Mouse (Mus musculus) megakaryocyte, adult 5-6 weeks (primary cell): ENCODE data around the gene Pfdn4. TPM values are rescaled to one million over a fixed set of nuclear protein-coding genes. Genes with fewer than 3 reads are reported as not detected.

Source experiments
- ATAC-seq: 2 replicates; pipeline ENCODE4 v1.8.0; 2016; ENCODE audit warnings: mild to moderate bottlenecking, inconsistent platforms; ENCODE audit not compliant: poor library complexity, severe bottlenecking
- total RNA-seq, 2 experiments: library from RNA; stranded (forward) in 1 of 2; stranded (reverse) in 1 of 2; fragments of 153-499, 151-499 nt in 1 of 2; fragments of 221-1000, 200-1000 nt in 1 of 2; gene quantifications; 2 replicates each; pipeline versions ENCODE4 v1.2.3 to v1.2.4; 2015 to 2017

Gene Pfdn4
- total RNA-seq, 2 experiments from 2014 or later: 44.2 to 67.5 TPM

- no peak for ATAC-seq
These were observed 49.5 kb downstream of the Pfdn4 start for GRCm38 (mm10) chr2:170545745-170546144.

GRCm38 (mm10) chr2:170547526-170547925, 51.3 kb downstream of the Pfdn4 start:
- ATAC-seq: no peak

- no peak for ATAC-seq
These were observed 51.8 kb downstream of the Pfdn4 start for GRCm38 (mm10) chr2:170548046-170548445.

- ATAC-seq: no peak
These were observed 52.9 kb downstream of the Pfdn4 start for GRCm38 (mm10) chr2:170549146-170549545.

GRCm38 (mm10) chr2:170550240-170550639, 54.0 kb downstream of the Pfdn4 start:
- no peak for ATAC-seq

- no peak for ATAC-seq
These were observed 55.9 kb downstream of the Pfdn4 start for GRCm38 (mm10) chr2:170552088-170552487.

GRCm38 (mm10) chr2:170563956-170564855, 68.0 kb downstream of the Pfdn4 start:
- no peak for ATAC-seq

- ATAC-seq: no peak
These were observed 68.8 kb downstream of the Pfdn4 start for GRCm38 (mm10) chr2:170564995-170565394.

Other genes starting within 250 kb of the Pfdn4 start
- 0.27 TPM in 1 of 2 replicates, not detected in the other for gene Bcas1, start 68.6 kb upstream of the Pfdn4 start, total RNA-seq (2015)
- gene Bcas1, start 68.6 kb upstream of the Pfdn4 start, total RNA-seq (2017): not detected in 2 replicates
- not detected in 2 replicates for gene Cyp24a1, start 717 bp downstream of the Pfdn4 start, total RNA-seq (2015)
- gene Cyp24a1, start 717 bp downstream of the Pfdn4 start, total RNA-seq (2017): not detected in 2 replicates
- not detected in 2 replicates for gene 4930470P17Rik, start 105.6 kb downstream of the Pfdn4 start, total RNA-seq (2015)
- not detected in 2 replicates for gene 4930470P17Rik, start 105.6 kb downstream of the Pfdn4 start, total RNA-seq (2017)
- gene Dok5, start 235.4 kb downstream of the Pfdn4 start, total RNA-seq (2015): not detected in 2 replicates
- gene Dok5, start 235.4 kb downstream of the Pfdn4 start, total RNA-seq (2017): not detected in 2 replicates